Mouse (Mus musculus) kidney, embryonic 15.5 days (tissue): ENCODE results near the gene Efcab11. TPM values are rescaled to one million over a fixed set of nuclear protein-coding genes. Genes with fewer than 3 reads are reported as not detected.

Experiments
- ATAC-seq: fragments of 200-750 bp; cut with Nextera tagmentation; replicated peaks from 2 replicates; pipeline ENCODE4 v1.8.0; 2017; ENCODE audit warnings: moderate TSS enrichment; ENCODE audit not compliant: low FRiP score
- H3K27ac ChIP-seq: fragments of 300-500 bp; sonication (generic); 2 replicates; pipeline ENCODE4 v1.5.1; 2015; ENCODE audit warnings: mild to moderate bottlenecking, inconsistent platforms
- H3K27me3 ChIP-seq: fragments of 300-500 bp; sonication (generic); 2 replicates; pipeline ENCODE4 v1.6.1; 2015; ENCODE audit warnings: inconsistent platforms
- H3K36me3 ChIP-seq: fragments of 300-500 bp; sonication (generic); 2 replicates; pipeline ENCODE4 v1.6.1; 2015; ENCODE audit warnings: inconsistent platforms
- H3K4me1 ChIP-seq: fragments of 300-500 bp; sonication (generic); 2 replicates; pipeline ENCODE4 v1.6.1; 2015; ENCODE audit warnings: inconsistent platforms
- H3K4me2 ChIP-seq: fragments of 300-500 bp; sonication (generic); 2 replicates; pipeline ENCODE4 v1.6.1; 2015; ENCODE audit warnings: moderate library complexity, mild to moderate bottlenecking, inconsistent platforms
- H3K4me3 ChIP-seq: fragments of 300-500 bp; sonication (generic); replicated peaks from 2 replicates; pipeline ENCODE4 v1.5.1; 2015; ENCODE audit warnings: mild to moderate bottlenecking, inconsistent platforms
- H3K9ac ChIP-seq: fragments of 300-500 bp; sonication (generic); 2 replicates; pipeline ENCODE4 v1.6.1; 2015; ENCODE audit warnings: mild to moderate bottlenecking, inconsistent platforms
- H3K9me3 ChIP-seq: fragments of 300-500 bp; sonication (generic); replicated peaks from 2 replicates; pipeline ENCODE4 v1.6.1; 2016; ENCODE audit warnings: inconsistent platforms
- WGBS: fragments of 180-500 bp; shearing (Covaris S2); methylation state at CpG from one replicate; pipeline ENCODE4 v1.1.7; 2015; ENCODE audit warnings: mixed read lengths; 5-methylcytosine and 5-hydroxymethylcytosine counted together
- polyA plus RNA-seq: library from polyadenylated mRNA; unstranded; fragments of >200 nt; fragmentation: Nextera tagmentation; extraction: Ambion mirVana; gene quantifications from 2 replicates; pipeline ENCODE4 v1.2.1, GENCODE M21; 2015

Efcab11 gene
- polyA plus RNA-seq, 1 experiment from 2014 or later = 10.7 TPM

- Histone ChIP-seq H3K4me3 (no peak overlapping the region), H3K9me3 (no peaks in the 10 kb centered on the region)
- WGBS = 85% methylated on average over 12 of the region's 12 CpGs
Measured at GRCm38 (mm10) chr12:99724206-99724605, 160.0 kb downstream of the Efcab11 start.

GRCm38 (mm10) chr12:99723791-99724190 lies 160.4 kb downstream of the Efcab11 start:
- no peaks in the 10 kb centered on the region for H3K4me1 ChIP-seq
- H3K36me3 ChIP-seq = no peaks in the 10 kb centered on the region
- no peak overlapping the region for H3K9ac ChIP-seq
- H3K27me3 ChIP-seq = no peaks in the 10 kb centered on the region
- ATAC-seq = no peak
- 76% methylated on average over 8 of the region's 8 CpGs for WGBS
- H3K9me3 ChIP-seq = no peaks in the 10 kb centered on the region
- H3K27ac ChIP-seq = no peak overlapping the region
- H3K4me3 ChIP-seq = no peak overlapping the region
- H3K4me2 ChIP-seq = no peak overlapping the region

More at GRCm38 (mm10) chr12:99724206-99724605, 160.0 kb downstream of the Efcab11 start:
- Histone ChIP-seq H3K27ac (no peak overlapping the region), H3K9ac (no peak overlapping the region), H3K27me3 (no peaks in the 10 kb centered on the region), H3K4me1 (no peaks in the 10 kb centered on the region), H3K4me2 (no peak overlapping the region), H3K36me3 (no peaks in the 10 kb centered on the region)
- no peak for ATAC-seq

- no peak for ATAC-seq
- Histone ChIP-seq H3K4me1 (peaks cover under 1% of the 10 kb centered on the region; the same call in 1 of the 2 replicates), H3K4me3 (no peak overlapping the region), H3K4me2 (no peak overlapping the region), H3K9me3 (no peaks in the 10 kb centered on the region), H3K27me3 (no peaks in the 10 kb centered on the region), H3K9ac (no peak overlapping the region), H3K36me3 (no peaks in the 10 kb centered on the region), H3K27ac (no peak overlapping the region)
- WGBS = 84% methylated on average over 10 of the region's 10 CpGs
Measured at GRCm38 (mm10) chr12:99721318-99721717, 162.9 kb downstream of the Efcab11 start.

GRCm38 (mm10) chr12:99719777-99720176 lies 164.5 kb downstream of the Efcab11 start:
- 92% methylated on average over 11 of the region's 11 CpGs for WGBS
- Histone ChIP-seq H3K9ac (no peak overlapping the region), H3K4me2 (no peak overlapping the region), H3K27me3 (no peaks in the 10 kb centered on the region), H3K27ac (no peak overlapping the region), H3K36me3 (no peaks in the 10 kb centered on the region), H3K4me1 (peaks cover 12% of the 10 kb centered on the region), H3K4me3 (no peak overlapping the region), H3K9me3 (no peaks in the 10 kb centered on the region)
- ATAC-seq = no peak

GRCm38 (mm10) chr12:99718161-99718560 lies 166.1 kb downstream of the Efcab11 start:
- H3K4me2 ChIP-seq = no peak overlapping the region
- H3K9ac ChIP-seq = no peak overlapping the region
- H3K27ac ChIP-seq = no peak overlapping the region
- peaks cover 12% of the 10 kb centered on the region for H3K4me1 ChIP-seq
- ATAC-seq = no peak
- no peak overlapping the region for H3K4me3 ChIP-seq
- no peaks in the 10 kb centered on the region for H3K27me3 ChIP-seq
- 94% methylated on average over 2 of the region's 2 CpGs for WGBS
- no peaks in the 10 kb centered on the region for H3K36me3 ChIP-seq
- H3K9me3 ChIP-seq = no peaks in the 10 kb centered on the region

GRCm38 (mm10) chr12:99716038-99716610 lies 168.1 kb downstream of the Efcab11 start:
- H3K4me2 ChIP-seq = no peak overlapping the region
- ATAC-seq = peak; percentile 46; the same call in 1 of the 2 replicates
- H3K36me3 ChIP-seq = no peaks in the 10 kb centered on the region
- 21% methylated on average over 8 of the region's 8 CpGs for whole genome bisulfite sequencing
- H3K27me3 ChIP-seq = no peaks in the 10 kb centered on the region
- no peak overlapping the region for H3K4me3 ChIP-seq
- no peaks in the 10 kb centered on the region for H3K9me3 ChIP-seq
- H3K4me1 ChIP-seq = peaks cover 15% of the 10 kb centered on the region
- H3K27ac ChIP-seq = no peak overlapping the region
- H3K9ac ChIP-seq = no peak overlapping the region

DNA sequence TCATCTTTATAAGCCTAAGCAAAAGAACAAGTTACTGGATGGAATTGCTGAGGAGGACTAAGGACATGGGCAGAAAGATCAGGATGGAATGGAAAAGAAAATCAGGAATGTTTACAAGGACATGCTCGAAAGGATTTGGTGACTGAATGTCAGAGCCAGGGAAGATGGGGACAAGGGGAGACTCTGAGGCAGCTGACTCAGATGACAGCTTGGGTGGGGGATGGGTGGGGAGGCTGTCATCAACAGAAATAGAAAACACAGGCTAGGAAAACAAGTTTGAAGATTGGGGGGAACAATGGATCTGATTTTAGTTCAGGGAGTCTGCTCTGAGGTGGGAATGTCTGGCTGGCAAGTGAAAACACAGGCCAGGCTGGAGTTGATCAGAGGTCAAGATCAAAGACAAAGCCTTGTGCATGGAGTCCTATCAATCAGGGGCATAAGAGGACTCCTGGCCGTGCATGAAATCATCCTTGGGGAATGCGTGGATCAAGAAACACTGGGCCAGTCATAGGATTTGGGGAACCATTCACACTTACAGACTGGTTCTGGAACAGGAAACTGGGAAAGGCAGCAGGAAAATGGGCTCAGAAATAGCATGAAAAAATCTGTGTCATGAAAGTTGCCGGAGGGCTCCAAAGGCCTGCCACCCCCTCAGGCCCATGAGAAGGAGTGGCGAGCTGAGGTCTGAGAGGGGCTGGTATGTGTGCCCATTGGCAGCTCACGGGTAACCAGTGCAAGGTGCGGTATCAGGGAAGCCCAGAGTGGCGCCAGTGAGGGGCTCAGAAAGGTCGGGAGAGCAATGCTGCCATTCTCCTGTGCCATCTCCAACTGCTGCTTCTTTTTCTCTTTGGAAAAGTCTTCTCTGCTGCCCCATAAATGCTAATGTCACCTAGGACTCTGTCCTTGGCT lies 168.9 kb downstream of the Efcab11 start:
- no peaks in the 10 kb centered on the region for H3K27me3 ChIP-seq
- no peak overlapping the region for H3K4me2 ChIP-seq
- peak; percentile 40; the same call in 1 of the 2 replicates for ATAC-seq
- WGBS = 52% methylated on average over 9 of the region's 9 CpGs
- H3K4me3 ChIP-seq = no peak overlapping the region
- no peak overlapping the region for H3K9ac ChIP-seq
- H3K9me3 ChIP-seq = no peaks in the 10 kb centered on the region
- H3K4me1 ChIP-seq = peaks cover 15% of the 10 kb centered on the region
- no peaks in the 10 kb centered on the region for H3K36me3 ChIP-seq
- H3K27ac ChIP-seq = no peak overlapping the region

DNA sequence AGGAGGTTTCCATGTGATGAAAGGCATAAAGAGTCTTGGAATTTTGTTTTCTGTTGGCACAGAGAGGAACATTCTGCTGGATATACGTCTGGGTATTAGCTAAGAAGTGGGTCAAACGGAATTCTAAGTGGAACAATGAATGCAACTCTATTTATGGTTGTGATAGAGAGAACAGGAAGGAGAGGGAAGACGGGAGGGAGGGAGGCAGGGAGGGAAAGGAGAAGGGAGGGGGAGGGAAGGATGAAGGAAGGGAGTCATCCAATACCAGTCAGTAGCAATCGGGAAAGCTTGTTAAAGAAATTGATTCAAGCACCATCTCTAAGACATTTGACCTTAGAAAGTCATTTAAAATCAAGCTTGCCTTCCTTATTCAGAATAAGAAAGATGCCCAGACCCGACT lies 172.0 kb downstream of the Efcab11 start:
- Histone ChIP-seq H3K27me3 (no peaks in the 10 kb centered on the region), H3K4me3 (no peak overlapping the region), H3K9ac (no peak overlapping the region), H3K4me2 (no peak overlapping the region), H3K9me3 (no peaks in the 10 kb centered on the region), H3K4me1 (peaks cover 15% of the 10 kb centered on the region), H3K36me3 (no peaks in the 10 kb centered on the region), H3K27ac (no peak overlapping the region)
- 36% methylated on average over 5 of the region's 5 CpGs for WGBS
- no peak for ATAC-seq

DNA sequence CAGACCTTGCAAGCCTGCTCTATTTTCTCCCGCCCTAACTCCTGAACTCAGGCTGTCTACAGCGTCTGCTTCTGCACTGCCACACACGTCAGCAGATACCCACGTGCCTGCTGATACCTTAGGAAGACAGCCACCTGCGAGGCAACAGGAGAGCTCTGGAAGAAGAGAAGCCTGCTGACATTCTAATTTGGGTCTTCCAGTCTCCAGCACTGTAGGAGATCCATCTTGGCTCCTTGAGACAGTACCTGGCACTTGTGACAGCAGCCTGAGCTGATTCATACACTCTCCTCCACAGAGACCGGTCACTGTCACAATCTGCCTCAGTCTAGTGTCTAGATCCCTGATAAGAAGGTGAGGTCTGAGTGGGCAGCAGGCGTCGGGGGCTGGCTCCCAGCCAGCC lies 182.0 kb downstream of the Efcab11 start:
- Histone ChIP-seq H3K4me3 (no peak overlapping the region), H3K9me3 (no peaks in the 10 kb centered on the region), H3K4me2 (no peak overlapping the region), H3K36me3 (no peaks in the 10 kb centered on the region), H3K9ac (no peak overlapping the region), H3K4me1 (no peaks in the 10 kb centered on the region), H3K27me3 (no peaks in the 10 kb centered on the region), H3K27ac (no peak overlapping the region)
- WGBS = 90% methylated on average over 8 of the region's 8 CpGs
- no peak for ATAC-seq

- H3K4me3 ChIP-seq = no peak overlapping the region
- no peak overlapping the region for H3K9ac ChIP-seq
- WGBS = 56% methylated on average over 7 of the region's 7 CpGs
- H3K4me2 ChIP-seq = no peak overlapping the region
- H3K9me3 ChIP-seq = no peaks in the 10 kb centered on the region
- no peak for ATAC-seq
- no peaks in the 10 kb centered on the region for H3K4me1 ChIP-seq
- H3K27me3 ChIP-seq = no peaks in the 10 kb centered on the region
- H3K36me3 ChIP-seq = no peaks in the 10 kb centered on the region
- no peak overlapping the region for H3K27ac ChIP-seq
Measured at GRCm38 (mm10) chr12:99700380-99700779, 183.9 kb downstream of the Efcab11 start.

GRCm38 (mm10) chr12:99699379-99700023 lies 184.7 kb downstream of the Efcab11 start:
- Histone ChIP-seq H3K27me3 (no peaks in the 10 kb centered on the region), H3K9me3 (no peaks in the 10 kb centered on the region), H3K36me3 (no peaks in the 10 kb centered on the region), H3K4me1 (no peaks in the 10 kb centered on the region), H3K4me3 (no peak overlapping the region), H3K4me2 (no peak overlapping the region), H3K27ac (no peak overlapping the region), H3K9ac (no peak overlapping the region)
- 74% methylated on average over 5 of the region's 5 CpGs for WGBS
- no peak for ATAC-seq

- no peak overlapping the region for H3K4me3 ChIP-seq
- WGBS = 92% methylated on average over 3 of the region's 3 CpGs
- H3K4me1 ChIP-seq = no peaks in the 10 kb centered on the region
- ATAC-seq = no peak
- no peak overlapping the region for H3K4me2 ChIP-seq
- no peak overlapping the region for H3K27ac ChIP-seq
- no peaks in the 10 kb centered on the region for H3K36me3 ChIP-seq
- H3K27me3 ChIP-seq = no peaks in the 10 kb centered on the region
- no peaks in the 10 kb centered on the region for H3K9me3 ChIP-seq
- H3K9ac ChIP-seq = no peak overlapping the region
Measured at GRCm38 (mm10) chr12:99694066-99694465, 190.2 kb downstream of the Efcab11 start.
